In the genomic region with DNA sequence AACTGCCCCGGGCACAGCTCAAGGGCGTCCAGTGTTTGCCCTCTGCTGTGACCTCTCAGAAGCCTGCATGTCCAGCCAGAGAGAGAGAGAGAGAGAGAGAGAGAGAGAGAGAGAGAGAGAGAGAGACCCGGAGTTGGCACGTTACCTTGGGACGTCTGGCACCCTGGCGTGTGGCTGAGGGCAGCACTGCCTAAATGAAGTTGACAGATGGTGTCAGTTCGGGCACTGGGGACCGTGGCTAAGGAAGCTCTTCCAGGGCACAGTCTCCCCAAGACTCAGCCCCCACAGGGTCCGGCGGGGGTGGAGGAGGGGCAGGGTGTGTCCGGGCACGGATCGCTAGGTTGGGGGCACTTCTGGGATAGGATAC, we compare ENCODE assay signal across 8 mouse cellular contexts. TPM values are rescaled to one million over a fixed set of nuclear protein-coding genes. Genes with fewer than 3 reads are reported as not detected.
DNase-seq lines count a peak whose midpoint lies in the region; ATAC-seq lines count a peak whose summit lies in the region.

No protein-coding gene starts in this region.

- H3K36me3 ChIP-seq in heart, embryonic 10.5 days: no peaks in the 10 kb centered on the region
- no peaks in the 10 kb centered on the region for H3K36me3 ChIP-seq in hindbrain, embryonic 16.5 days (ENCODE audit: control insufficient read depth, insufficient read depth, low read length)
- H3K36me3 ChIP-seq in midbrain, embryonic 16.5 days (ENCODE audit: control insufficient read depth, insufficient read depth, low read length): no peaks in the 10 kb centered on the region

- ATAC-seq in hindbrain, embryonic 16.5 days: 0 out of 2 replicates have a peak, but pooled peaks have one; percentile 9
- no peak for ATAC-seq in midbrain, embryonic 16.5 days

- peaks cover 53% of the 10 kb centered on the region for H3K4me1 ChIP-seq in heart, embryonic 10.5 days
- peaks cover 32% of the 10 kb centered on the region for H3K4me1 ChIP-seq in hindbrain, embryonic 16.5 days (ENCODE audit: control insufficient read depth, insufficient read depth, low read depth, low read length)
- peaks cover 33% of the 10 kb centered on the region for H3K4me1 ChIP-seq in midbrain, embryonic 16.5 days (ENCODE audit: control insufficient read depth, insufficient read depth, low read length)

- H3K9me3 ChIP-seq in heart, embryonic 10.5 days: no peaks in the 10 kb centered on the region
- H3K9me3 ChIP-seq in hindbrain, embryonic 16.5 days (ENCODE audit: control insufficient read depth, low read length): no peaks in the 10 kb centered on the region
- H3K9me3 ChIP-seq in midbrain, embryonic 16.5 days (replicated peaks; ENCODE audit: control insufficient read depth, low read length, poor library complexity, severe bottlenecking): 0 out of 2 replicates have a peak, but pooled peaks cover 2% of the 10 kb centered on the region

- H3K27ac ChIP-seq in heart, embryonic 10.5 days: no peak overlapping the region
- H3K27ac ChIP-seq in hindbrain, embryonic 16.5 days (ENCODE audit: low read depth, low read length): peak overlapping the region; percentile 29; the same call in 1 of the 2 replicates
- no peak overlapping the region for H3K27ac ChIP-seq in midbrain, embryonic 16.5 days (ENCODE audit: low read length)

- 0% methylated on average over 13 of the region's 13 CpGs for WGBS in heart, embryonic 10.5 days
- WGBS in hindbrain, embryonic 16.5 days: 1% methylated on average over 11 of the region's 13 CpGs
- 2% methylated on average over 13 of the region's 13 CpGs for WGBS in midbrain, embryonic 16.5 days

- H3K4me2 ChIP-seq in hindbrain, embryonic 16.5 days (ENCODE audit: low read length): peak overlapping the region; percentile 89
- peak overlapping the region; percentile 87 for H3K4me2 ChIP-seq in midbrain, embryonic 16.5 days (ENCODE audit: low read length)

- DNase-seq in heart, embryonic 10.5 days (ENCODE audit: low spot score): no peak
- DNase-seq in heart, adult 18-20 months: no peak
- peak; percentile 17 for DNase-seq in R1 (ENCODE audit: low read depth, low spot score)
- no peak for DNase-seq in thymus, postnatal 25 days
- DNase-seq in gastrocnemius, postnatal 25 days: no peak
- no peak for DNase-seq in yolk sac, embryonic 10.5 days (ENCODE audit: low spot score)

- peaks cover 100% of the 10 kb centered on the region for H3K27me3 ChIP-seq in heart, embryonic 10.5 days (ENCODE audit: insufficient read depth, poor library complexity, severe bottlenecking)
- H3K27me3 ChIP-seq in hindbrain, embryonic 16.5 days (replicated peaks; ENCODE audit: control insufficient read depth, insufficient read depth, low read length): peaks cover 72% of the 10 kb centered on the region
- peaks cover 82% of the 10 kb centered on the region for H3K27me3 ChIP-seq in midbrain, embryonic 16.5 days (ENCODE audit: control insufficient read depth, insufficient read depth, low read depth, low read length)

- peak overlapping the region; percentile 66 for H3K4me3 ChIP-seq in heart, embryonic 10.5 days
- peak overlapping the region; percentile 46 for H3K4me3 ChIP-seq in hindbrain, embryonic 16.5 days (ENCODE audit: low read length)
- peak overlapping the region; percentile 46 for H3K4me3 ChIP-seq in midbrain, embryonic 16.5 days (ENCODE audit: low read depth, low read length)

- no peak overlapping the region for H3K9ac ChIP-seq in hindbrain, embryonic 16.5 days (ENCODE audit: low read depth, low read length)
- H3K9ac ChIP-seq in midbrain, embryonic 16.5 days (ENCODE audit: low read depth, low read length): 0 out of 2 replicates have a peak overlapping the region, but pooled peaks have one; percentile 14

RNA-seq across cellular contexts. Expression of a gene that starts 0.7 kb away (rescaled TPM):
- 0.14 and 3.4 TPM in 2 replicates for polyA plus RNA-seq in heart, embryonic 10.5 days (2016; fragmentation: Nextera tagmentation; extraction: Ambion mirVana)
- total RNA-seq in heart, adult 18-20 months (2021): not detected
- 4.2 and 5.1 TPM in 2 replicates for polyA plus RNA-seq in hindbrain, embryonic 16.5 days (2015; fragmentation: Nextera tagmentation; extraction: Ambion mirVana)
- polyA plus RNA-seq in midbrain, embryonic 16.5 days (2015; fragmentation: Nextera tagmentation; extraction: Ambion mirVana): 4.1 and 4.6 TPM in 2 replicates
- total RNA-seq in gastrocnemius, postnatal 25 days (2021): not detected
